Mouse (Mus musculus) NIH3T3 (cell line): ENCODE results near the gene Gls2.
"Not testable (repeated sequence)": the region's sequence is repeated elsewhere in the genome, so short reads cannot be mapped to it uniquely, and the experiment has no call there.

Experiments used
- DNase-seq: peaks from one replicate; pipeline ENCODE4 v3.0.0-alpha.2; 2012; ENCODE audit warnings: low read depth

Gene Gls2

DNA sequence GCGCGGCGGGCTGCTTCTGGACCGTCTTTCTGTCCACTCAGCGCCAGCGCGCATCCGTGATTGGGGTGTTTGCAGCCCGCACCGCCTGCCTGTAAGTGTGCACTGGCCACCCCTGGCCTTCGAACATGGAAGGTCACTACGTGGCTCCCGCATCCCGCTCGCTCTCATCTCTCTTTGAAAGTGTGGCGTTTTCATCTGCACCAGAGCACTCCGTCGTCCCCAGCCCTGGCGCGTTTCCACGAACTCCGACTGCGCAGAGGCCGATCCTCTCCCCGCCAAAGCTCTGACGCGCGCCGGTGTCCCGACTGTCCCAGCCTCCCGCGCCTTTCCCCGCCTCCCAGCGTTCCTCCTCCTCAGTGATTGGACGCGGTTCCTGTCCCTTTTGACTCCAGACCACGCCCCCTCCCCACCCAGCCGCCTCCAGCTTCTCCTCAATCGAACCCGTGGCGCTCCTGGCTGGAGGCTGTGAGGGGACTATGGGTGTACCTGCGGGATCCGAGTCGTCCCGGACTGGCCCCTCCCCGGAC is at the start of gene Gls2:
Gene Gls2, plus strand, starts transcription at position 434 of the 527 bp plus-strand sequence.
- peak; percentile 97 for DNase-seq

DNA sequence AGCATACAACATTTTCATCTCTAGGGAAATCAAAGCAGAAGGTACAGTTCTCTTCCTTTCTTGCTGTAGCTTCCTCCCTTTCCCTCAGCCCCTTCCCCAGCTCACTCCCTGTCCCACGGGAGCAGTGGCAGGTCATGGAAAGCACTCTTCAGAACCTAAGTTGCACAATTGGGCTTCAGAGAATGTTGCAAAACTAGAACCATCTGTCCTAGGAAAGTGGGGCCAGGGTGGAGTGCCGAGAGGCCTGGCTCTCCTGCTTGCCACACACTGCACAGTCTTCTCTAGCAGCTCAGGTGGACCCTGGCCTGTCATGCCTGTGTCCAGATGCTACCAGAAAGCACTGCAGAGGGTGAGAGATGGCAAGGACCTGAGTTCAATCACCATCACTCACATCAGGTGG is 49.3 kb upstream of the Gls2 start:
- DNase-seq: peak; percentile 74

DNA sequence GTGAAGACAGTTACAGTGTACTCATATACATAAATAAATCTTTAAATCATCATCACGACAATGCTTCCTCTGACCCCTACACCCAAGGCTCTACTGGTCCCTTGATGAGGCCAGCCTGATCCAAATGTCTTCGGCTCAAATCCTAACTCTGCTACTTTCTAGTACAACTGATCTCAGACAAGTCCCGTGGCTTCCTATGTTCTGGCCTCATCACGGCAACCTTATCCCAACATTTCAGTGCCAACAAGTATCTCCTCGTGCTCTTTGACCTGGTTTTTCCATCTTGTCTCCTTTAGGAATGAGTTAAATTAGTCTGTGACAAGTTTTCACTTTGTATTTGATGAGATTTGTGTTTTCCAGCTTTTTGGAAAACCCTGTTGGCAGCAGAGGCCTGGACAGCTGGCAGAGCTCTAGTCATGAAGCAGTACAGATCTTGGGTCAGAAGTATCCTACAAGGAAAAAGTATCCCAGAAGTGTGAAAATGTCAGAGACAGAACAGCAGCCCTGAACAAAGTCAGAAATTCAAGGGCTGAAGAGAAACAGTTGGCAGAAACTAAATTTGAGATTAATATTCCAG is 45.4 kb upstream of the Gls2 start:
- DNase-seq: no peak

DNA sequence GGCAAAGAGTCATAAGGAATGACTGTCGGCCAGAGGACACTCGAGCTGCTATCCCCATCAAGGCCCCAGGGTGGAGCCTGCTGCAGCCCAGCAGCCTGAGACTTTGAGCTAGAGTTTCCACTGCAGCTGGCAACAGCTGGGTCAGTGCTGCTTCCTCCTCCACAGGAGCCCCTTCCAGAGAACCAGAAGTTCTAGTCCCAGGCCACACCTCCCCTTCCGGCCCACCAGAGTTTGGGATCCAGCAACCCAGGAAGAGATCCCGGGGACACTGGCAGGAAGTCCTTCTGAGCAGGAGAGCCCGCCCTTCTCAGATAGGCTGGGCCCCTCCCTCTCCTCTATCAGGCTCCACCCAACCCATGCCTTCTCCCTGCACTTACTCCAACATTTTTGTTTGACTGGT is 44.7 kb upstream of the Gls2 start:
- peak; percentile 85 for DNase-seq

DNA sequence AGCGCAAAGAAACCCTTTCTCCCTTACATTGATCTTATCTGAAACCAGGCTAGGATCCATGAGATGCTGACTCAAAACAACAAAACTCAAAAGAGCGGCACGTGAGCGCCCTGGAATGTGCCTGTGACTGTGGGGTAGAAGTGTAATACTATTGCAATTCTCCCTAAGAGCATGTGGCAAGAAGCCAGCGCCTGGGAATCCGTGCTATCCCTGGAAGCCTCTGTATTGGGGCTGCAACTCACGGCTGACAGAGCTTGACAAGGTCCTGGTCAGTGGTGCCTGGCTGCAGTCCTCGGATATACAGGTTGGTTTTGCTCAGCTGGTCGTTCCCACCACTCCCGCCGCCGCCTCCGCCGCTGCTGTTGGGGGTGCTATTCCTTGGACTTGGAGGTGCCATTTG is 43.3 kb upstream of the Gls2 start:
- peak; percentile 98 for DNase-seq

DNA sequence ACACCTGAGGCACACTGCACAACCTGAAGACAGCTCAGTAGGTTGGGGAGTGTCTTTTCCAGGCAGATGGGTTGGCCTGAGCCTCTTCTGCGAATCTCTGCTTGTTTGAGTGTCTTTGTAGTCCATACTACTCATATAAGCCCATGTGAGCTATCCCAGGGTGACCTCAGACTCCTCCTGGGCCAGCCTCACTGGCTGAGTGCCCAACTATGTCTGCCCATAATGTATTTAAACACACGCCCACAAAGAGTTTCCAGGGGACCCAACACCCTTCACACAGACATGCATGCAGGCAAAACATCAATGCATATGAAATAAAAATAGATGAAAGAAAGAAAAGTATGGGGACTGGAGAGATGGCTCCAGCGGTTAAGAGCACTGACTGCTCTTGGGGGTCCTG is 40.3 kb upstream of the Gls2 start:
- peak; percentile 79 for DNase-seq

DNA sequence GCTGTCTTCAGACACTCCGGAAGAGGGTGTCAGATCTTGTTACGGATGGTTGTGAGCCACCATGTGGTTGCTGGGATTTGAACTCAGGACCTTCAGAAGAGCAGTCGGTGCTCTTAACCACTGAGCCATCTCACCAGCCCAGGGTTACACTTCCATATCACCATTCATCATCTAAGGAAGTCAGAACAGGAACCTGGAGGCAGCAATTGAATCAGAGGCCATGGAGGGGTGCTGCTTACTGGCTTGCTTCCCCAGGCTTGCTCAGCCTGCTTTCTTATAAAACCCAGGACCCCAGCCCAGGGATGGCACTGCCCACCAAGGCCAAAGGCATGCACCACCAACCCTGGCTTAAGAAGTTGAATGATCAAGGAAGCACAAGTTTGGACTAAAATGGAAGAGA is 28.5 kb upstream of the Gls2 start:
- DNase-seq: not testable (repeated sequence)

DNA sequence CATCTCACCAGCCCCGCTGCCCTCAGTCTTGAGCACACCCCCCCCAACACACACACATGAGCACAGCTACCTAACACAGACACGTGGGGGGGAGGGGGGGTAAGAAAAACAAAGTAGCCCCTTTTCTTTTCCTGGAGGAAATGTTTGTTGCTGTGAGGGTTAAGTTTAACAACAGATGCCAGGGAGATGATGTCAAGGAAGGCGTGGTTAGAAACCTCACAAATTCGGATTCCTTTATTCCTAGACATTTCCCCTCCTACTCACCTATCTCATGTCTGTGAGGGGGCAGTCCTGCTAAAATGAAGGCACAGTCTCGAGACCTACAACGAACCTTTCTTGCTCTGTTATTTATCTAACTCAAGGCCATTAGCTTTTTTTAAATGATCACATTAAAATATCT is 27.2 kb upstream of the Gls2 start:
- DNase-seq: peak; percentile 58

DNA sequence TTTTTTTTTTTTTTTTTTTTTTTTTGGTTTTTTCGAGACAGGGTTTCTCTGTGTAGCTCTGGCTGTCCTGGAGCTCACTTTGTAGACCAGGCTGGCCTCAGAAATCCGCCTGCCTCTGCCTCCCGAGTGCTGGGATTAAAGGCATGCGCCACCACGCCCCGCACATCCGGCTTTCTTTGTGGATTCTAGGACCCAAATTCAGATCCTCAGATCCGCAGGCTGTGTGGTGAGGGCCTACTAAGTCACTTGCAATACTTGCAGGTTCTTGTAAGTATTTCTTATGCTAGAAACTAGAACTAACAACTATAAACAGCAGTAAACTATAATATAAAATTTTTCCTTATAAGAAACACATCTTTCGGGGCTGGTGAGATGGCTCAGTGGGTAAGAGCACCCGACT is 22.9 kb upstream of the Gls2 start:
- DNase-seq: not testable (repeated sequence)

DNA sequence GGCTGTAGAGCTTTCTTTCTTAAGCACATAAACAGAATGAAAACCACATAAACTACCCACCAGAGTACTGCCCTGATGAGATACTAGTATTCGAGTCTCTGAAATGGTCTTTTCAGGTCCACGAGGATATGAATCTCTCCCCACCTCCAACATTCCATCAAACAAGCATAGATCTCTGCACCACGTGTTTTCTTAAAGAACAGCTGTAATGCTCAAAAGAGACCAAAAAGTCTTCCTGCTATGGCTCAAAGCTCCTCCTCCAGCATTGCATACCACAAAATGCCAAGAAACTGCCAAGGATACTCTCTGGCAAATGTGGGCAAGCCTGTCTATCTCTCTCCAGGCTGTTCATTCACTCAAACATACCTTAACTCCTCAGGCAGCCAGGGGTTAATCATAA is 19.0 kb upstream of the Gls2 start:
- DNase-seq: peak; percentile 49

DNA sequence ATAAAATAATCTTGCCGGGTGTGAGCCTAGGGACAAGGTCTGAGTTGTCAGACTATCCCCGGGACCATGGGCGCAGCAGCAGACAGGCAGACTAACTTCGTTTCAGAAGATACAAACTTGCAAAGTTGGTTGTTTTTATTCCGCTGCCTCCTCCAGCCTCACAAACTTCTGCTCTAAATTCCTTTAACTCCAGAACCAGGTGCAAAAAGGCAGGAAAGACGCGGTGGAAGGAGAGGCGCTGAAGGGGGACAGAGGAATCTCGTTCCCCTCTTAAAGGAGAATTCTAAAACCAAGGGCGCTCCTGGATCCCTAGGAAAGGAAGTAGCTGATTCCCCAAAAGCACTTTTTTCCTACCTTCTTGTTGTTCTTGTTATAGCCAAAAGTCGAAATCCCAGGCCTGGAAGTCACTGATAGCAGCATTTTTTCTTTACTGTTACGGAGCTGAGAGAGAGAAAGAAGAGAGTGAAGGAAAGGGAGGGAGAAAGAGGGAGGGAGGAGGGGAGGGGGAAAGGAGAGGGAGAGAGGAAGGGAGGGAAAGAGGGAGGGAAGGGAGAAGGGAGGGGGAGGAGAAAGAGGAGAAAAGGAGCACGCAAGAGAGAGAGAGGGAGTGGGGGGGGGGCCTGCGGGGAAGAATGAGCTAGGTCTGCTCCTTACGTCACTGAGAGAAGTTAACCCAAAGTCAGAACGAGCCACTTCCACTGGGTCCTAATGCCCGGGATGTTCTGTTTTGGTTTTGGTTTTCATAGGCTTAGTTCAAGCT is 18.1 kb upstream of the Gls2 start:
- peak; percentile 94 for DNase-seq

DNA sequence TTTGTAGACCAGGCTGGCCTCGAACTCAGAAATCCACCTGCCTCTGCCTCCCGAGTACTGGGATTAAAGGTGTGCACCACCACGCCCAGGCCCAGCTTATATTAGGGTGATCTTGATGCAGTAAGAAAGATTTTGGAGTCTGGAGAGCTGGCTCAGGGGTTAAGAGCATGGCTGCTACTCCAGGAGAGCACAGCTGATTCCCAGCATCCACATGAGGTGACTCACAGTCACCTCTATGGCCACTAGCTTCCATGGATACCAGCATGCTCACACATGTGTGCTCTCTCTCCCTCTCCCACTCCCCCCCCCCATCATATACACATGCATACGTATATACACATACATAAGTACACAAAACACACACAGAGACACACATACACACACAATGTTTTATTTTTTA is 16.9 kb upstream of the Gls2 start:
- peak; percentile 30 for DNase-seq

DNA sequence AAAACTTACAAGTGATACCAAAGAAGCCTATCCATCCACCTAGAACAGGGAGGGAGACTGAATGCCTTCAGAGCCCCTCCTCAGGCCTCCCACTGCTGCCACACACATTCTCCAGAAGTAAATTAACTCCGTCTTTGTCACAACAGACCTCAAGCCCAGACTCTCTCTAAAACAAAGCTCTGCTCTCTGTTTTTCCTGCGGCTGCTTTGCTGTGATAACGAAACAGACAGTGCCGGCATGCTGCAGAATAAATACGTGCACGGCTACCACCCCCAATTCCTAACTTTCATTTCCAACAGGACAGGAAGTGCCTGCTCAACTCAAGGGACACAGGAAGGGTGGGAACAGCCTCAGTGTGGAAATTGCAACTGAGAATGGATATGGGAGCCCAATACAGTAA is 14.3 kb upstream of the Gls2 start, which contains the start of gene Rbms2:
Gene Rbms2, minus strand, starts transcription at position 309 of the 400 bp plus-strand sequence.
- DNase-seq: peak; percentile 49

DNA sequence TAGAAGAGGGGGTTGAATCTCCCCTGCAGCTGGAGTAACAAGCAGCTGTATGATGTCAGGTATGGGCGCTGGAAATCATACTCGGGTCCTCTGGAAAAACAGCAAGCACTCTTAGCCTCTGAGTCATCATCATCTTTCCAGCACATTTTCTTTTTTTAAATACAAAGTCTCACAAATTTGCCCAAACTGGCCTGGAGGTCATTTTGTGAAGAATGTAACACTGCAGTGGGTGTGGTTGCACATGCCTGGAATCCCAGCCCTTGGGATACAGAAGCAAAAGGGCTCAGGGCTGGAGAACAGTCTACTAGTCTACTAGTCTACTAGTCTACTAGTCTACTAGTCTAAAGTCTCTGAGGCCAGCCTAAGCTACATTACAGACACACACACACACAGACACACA is 10.0 kb upstream of the Gls2 start:
- DNase-seq: peak; percentile 61

DNA sequence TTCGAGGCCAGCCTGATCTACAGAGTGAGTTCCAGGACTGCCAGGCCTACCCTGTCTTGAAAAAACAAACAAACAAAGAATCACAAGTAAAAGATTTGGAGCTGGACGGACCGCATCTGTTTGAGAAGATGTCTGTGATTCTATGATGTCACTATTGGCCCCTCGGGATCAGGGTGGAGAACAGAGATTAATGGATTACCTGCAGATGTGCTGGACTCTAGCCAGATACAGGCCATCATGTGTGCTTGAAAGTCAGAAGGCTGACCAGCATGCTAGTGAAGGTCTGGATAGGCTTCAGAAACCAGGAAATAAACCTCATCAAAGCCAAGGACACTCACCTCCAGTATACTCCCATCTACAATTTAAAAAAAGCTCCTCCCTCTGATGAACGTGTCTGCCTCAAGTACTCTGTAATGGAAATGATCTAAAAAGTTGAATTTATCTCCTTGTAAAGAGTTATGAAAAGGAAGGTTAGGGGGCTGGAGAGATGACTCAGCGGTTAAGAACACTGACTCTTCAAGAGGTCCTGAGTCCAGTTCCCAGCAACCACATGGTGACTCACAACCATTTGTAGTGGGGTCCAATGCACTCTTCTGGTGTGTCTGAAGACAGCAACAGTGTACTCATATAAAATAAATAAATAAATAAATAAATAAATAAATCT is 8.8 kb upstream of the Gls2 start:
- peak; percentile 52 for DNase-seq

DNA sequence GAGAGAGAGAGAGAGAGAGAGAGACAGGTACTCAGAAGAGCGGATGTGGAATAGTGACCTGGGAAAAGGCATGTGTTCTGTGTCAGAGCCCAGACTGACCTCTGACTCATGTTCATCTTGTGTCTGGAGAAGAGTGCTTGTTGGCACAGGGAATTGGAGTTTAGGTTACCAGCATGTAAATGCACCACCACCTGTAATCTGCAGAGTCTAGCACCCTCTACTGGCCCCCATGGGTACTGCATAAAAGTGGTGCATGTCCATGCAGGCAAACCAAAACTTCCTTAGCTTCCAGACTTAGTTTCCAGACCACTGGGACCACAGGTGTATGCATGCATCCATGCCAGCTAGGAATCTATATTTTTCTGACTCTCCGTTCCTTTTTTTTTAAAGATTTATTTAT is 8.3 kb upstream of the Gls2 start:
- peak; percentile 92 for DNase-seq

DNA sequence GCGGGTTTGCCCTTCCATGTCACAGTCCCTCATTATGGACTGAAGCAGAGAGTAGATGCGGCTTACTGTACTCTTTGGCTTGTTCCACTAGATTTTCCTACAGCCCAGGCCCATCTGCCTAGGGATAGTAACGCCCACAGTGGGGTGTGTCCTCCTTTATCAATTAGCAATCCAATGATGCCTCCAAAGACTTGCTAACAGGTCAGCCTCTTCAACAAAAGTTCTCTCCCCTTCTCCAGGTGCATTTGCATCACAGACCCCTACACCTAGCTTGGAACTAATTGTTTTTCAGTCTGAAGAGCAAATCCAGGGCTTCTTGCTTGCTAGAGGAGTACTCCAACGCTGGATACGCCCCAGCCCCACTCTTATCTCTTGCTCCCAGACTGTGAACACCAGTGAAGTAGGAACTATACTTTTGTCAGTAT is 7.1 kb upstream of the Gls2 start:
- DNase-seq: no peak

DNA sequence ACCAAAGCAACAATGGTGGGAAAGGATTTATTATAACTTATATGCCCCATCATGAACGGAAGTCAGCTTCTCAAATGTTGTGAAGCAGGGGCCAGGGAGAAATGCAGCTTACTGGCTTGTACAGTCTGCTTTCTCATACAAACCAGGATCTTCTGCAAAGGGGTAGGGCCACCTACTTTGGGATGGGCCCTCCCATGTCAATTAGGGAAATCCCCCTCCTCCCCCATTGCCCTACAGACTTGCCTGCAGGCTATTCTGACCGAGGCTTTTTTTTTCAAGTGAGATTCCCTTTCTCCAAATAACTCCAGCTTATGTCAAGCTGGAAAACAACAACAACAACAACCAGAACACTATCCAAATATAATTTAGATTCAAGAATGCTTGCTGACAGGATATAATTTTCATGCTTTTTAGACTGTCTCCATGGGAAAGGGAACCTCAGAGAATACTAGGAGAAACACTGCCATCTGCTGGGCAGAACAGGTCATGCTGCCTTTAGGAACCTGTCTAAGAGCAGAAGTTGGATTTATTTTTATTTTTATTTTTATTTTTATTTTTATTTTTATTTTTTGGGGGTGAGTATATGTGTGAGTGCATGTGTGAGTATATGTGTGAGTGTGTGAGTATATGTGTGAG is 5.9 kb upstream of the Gls2 start:
- peak; percentile 96 for DNase-seq

DNA sequence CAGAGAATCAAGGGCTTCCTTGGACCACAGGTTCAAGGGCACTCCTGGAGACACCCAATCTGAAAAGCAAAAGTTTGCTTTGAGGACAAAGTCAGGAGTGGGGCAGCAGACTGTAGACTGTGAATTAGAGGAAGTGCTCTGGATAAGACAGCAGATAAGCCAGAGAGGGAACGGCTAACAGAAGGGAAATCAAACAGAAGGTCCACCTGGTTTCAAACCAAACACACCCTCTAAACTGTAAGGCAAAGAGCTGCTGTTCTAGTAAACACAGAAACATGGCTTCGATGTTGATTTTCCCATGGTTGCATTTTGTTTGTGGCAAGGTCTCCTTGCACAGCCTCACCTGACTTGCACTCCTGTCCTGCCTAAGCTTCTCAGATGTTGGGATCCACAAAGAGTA is 2.8 kb upstream of the Gls2 start:
- no peak for DNase-seq

DNA sequence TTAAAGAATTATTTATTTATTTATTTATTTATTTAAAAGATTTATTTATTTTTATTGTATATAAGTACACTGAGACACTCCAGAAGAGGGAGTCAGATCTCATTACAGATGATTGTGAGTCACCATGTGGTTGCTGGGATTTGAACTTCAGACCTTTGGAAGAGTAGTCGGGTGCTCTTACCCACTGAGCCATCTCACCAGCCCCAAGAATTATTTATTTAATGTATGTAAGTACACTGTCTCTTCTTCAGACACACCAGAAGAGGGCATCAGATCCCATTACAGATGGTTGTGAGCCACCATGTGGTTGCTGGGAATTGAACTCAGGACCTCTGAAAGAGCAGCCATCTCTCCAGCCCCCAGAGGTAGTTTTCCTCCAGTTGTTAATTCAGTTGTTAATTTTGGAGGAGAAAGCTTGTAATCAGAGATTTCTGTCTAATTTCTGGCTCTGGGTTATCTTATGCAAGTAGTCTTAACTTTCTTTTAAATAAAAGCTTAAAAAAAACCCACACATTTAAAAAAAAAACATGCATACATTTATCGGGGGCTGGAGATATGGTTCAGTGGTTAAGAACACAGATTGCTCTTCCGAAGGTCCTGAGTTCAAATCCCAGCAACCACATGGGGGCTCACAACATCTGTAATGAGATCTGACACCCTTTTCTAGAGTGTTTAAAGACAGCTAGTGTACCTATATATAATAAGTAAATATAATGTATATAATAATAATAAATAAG is 2.1 kb upstream of the Gls2 start:
- DNase-seq: not testable (repeated sequence)

DNA sequence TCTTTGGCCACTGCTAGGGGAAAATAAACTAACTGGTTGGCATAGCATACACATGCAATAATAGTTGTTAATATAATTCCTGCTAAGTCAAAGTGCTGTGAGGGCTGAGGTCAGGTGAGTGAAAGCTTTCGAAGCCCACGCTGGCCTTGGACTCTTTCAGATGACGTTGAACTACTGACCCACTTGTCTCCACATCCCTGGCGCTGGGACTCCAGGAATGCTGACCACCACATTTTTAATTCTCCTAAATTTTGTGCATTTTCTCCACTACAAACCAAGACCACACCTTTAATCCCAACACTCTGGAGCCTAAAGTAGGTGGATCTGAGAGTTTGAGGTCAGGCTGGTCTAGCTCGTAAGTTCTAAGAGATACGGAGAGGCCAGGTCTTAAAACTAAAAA is 1.1 kb upstream of the Gls2 start:
- DNase-seq: no peak
